Mouse (Mus musculus) left cerebral cortex, postnatal 10 days (tissue): ENCODE results near the gene Podxl2. TPM values are rescaled to one million over a fixed set of nuclear protein-coding genes. Genes with fewer than 3 reads are reported as not detected.
A peak's percentile ranks its signal among the peaks of the same experiment; 100 is the strongest.

ENCODE experiments used
- DNase-seq, 2 experiments: peaks; one replicate each; pipeline ENCODE4 v3.0.0; 2021 to 2022; ENCODE audit warnings: low spot score in 2 of 2, mixed read lengths in 1 of 2; ENCODE audit errors: extremely low spot score in 1 of 2
- intact Hi-C: fragments of 180-260 bp; cut with DNase I; formaldehyde crosslinking; loops from one replicate; pipeline ENCODE4 v1.15.1; 2025
- total RNA-seq, 2 experiments: library from RNA; stranded (reverse); gene quantifications; 2 replicates each; pipeline ENCODE4 v1.2.3; 2021

Podxl2 gene
- total RNA-seq, 2 experiments from 2014 or later = 291 to 304 TPM

- peak in 1 of 2 experiments; percentile 64 for DNase-seq
- intact Hi-C loops = no loop called here
Observed at GRCm38 (mm10) chr6:88855636-88856035, 19.2 kb downstream of the Podxl2 start.

GRCm38 (mm10) chr6:88854509-88854908, 20.3 kb downstream of the Podxl2 start:
- DNase-seq = no peak
- intact Hi-C loops = no loop called here

GRCm38 (mm10) chr6:88850034-88850433, 24.8 kb downstream of the Podxl2 start:
- no peak for DNase-seq
- intact Hi-C loops = no loop called here

- intact Hi-C loops = no loop called here
Observed at GRCm38 (mm10) chr6:88849270-88849669, 25.6 kb downstream of the Podxl2 start.

GRCm38 (mm10) chr6:88847571-88847970, 27.3 kb downstream of the Podxl2 start:
- DNase-seq = no peak
- intact Hi-C loops = no loop called here

More at GRCm38 (mm10) chr6:88849270-88849669, 25.6 kb downstream of the Podxl2 start:
- DNase-seq = peak in 1 of 2 experiments; percentile 33

GRCm38 (mm10) chr6:88844901-88845565, 29.8 kb downstream of the Podxl2 start:
- intact Hi-C loops = no loop called here
- DNase-seq = peak in 1 of 2 experiments; percentile 33

- peak in 1 of 2 experiments; percentile 35 for DNase-seq
- intact Hi-C loops = no loop called here
Observed at GRCm38 (mm10) chr6:88843781-88844725, 30.8 kb downstream of the Podxl2 start.

- intact Hi-C loops = no loop called here
- DNase-seq = peak in 1 of 2 experiments; percentile 26
Observed at GRCm38 (mm10) chr6:88843241-88843640, 31.6 kb downstream of the Podxl2 start.

GRCm38 (mm10) chr6:88842731-88843151, 32.1 kb downstream of the Podxl2 start:
- peak; percentile 53 to 70 for DNase-seq
- intact Hi-C loops = no loop called here

- peak; percentile 99 to 100 for DNase-seq
- intact Hi-C loops = no loop called here
Observed at GRCm38 (mm10) chr6:88841781-88842689, 32.8 kb downstream of the Podxl2 start, which contains the start of gene Abtb1. TSS of gene Abtb1 (minus strand) at chr6:88841984.

- no peak for DNase-seq
- intact Hi-C loops = no loop called here
Observed at GRCm38 (mm10) chr6:88841514-88841780, 33.4 kb downstream of the Podxl2 start.

GRCm38 (mm10) chr6:88840791-88841513, 33.9 kb downstream of the Podxl2 start:
- no peak for DNase-seq
- intact Hi-C loops = no loop called here

GRCm38 (mm10) chr6:88840211-88840610, 34.6 kb downstream of the Podxl2 start:
- DNase-seq = no peak
- intact Hi-C loops = no loop called here

GRCm38 (mm10) chr6:88839135-88839970, 35.5 kb downstream of the Podxl2 start:
- DNase-seq = no peak
- intact Hi-C loops = no loop called here

GRCm38 (mm10) chr6:88838613-88839012, 36.2 kb downstream of the Podxl2 start:
- DNase-seq = no peak
- intact Hi-C loops = no loop called here

- intact Hi-C loops = no loop called here
- DNase-seq = no peak
Observed at GRCm38 (mm10) chr6:88837999-88838398, 36.8 kb downstream of the Podxl2 start.

- DNase-seq = no peak
- intact Hi-C loops = no loop called here
Observed at GRCm38 (mm10) chr6:88836178-88836819, 38.5 kb downstream of the Podxl2 start.
